Mouse (Mus musculus) liver, adult (tissue): Measurements from ENCODE around the gene Hdac4.

Experiments
- GATA4 ChIP-seq: IDR thresholded peaks from 2 replicates; pipeline ENCODE4 v1.6.1; 2014; ENCODE audit warnings: mild to moderate bottlenecking, low read length; ENCODE audit not compliant: insufficient replicate concordance

Hdac4 gene

GRCm38 (mm10) chr1:91903241-91903981 lies 292.1 kb downstream of the Hdac4 start:
- TF ChIP-seq GATA4: peak; percentile 33; the same call in 1 of the 2 replicates

GRCm38 (mm10) chr1:91897078-91897477 lies 298.4 kb downstream of the Hdac4 start:
- no peak for TF ChIP-seq GATA4

DNA sequence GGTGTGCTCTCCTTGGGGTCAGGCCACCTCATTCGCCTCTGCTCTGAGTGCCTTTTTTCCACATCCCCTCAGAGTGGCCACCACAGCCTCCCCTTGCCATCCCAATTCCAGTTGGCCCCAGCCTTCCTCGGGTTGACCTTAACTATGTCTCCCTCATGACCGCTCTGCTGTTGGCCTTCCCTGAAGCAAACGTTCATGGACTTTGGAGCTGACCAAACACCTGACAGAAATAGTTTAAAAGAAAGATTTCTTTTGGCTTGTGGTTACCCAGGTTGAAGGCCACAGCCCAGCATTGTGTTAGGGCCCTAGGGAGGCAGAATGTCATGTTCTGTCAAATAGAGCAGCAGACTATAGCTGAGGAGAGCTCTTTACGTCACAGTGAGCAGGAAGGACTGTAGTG lies 301.2 kb downstream of the Hdac4 start:
- TF ChIP-seq GATA4: no peak

- TF ChIP-seq GATA4: no peak
Observed at GRCm38 (mm10) chr1:91893598-91893997, 301.9 kb downstream of the Hdac4 start.

GRCm38 (mm10) chr1:91883115-91883514 lies 312.4 kb downstream of the Hdac4 start:
- TF ChIP-seq GATA4: no peak

GRCm38 (mm10) chr1:91880899-91881298 lies 314.6 kb downstream of the Hdac4 start:
- no peak for TF ChIP-seq GATA4

- no peak for TF ChIP-seq GATA4
Observed at GRCm38 (mm10) chr1:91880156-91880555, 315.3 kb downstream of the Hdac4 start.
